Mouse (Mus musculus): ENCODE results near the gene Tmem50a. TPM values are rescaled to one million over a fixed set of nuclear protein-coding genes. Genes with fewer than 3 reads are reported as not detected.
"Not testable (repeated sequence)": the region's sequence is repeated elsewhere in the genome, so short reads cannot be mapped to it uniquely, and the experiment has no call there.

The Tmem50a gene
- polyA plus RNA-seq, 1 experiment from 2014 or later: 253 TPM

DNA sequence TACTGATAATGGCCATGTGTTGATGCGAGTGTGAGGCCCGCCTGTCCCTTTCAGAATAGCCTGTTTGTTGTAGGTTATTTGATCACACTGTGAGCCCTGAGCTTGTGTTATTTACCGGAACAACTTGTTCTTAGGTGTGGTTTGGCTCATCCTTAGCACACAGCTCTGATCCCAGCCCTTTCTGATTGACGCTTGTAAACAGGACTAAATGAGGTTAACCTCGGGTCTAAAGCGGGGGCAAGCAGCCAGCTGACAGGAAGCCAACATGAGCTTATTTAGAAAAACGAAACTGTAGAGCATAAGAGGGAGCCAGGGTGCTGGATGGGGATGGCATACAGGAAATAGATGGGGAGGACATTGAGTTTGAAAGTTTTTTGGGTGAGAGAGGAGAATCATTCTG lies 3.6 kb upstream of the Tmem50a start:
- Histone ChIP-seq H3K36me3 (ENCODE audit: control insufficient read depth, insufficient read depth, low read length) (no peaks in the 10 kb centered on the region), H3K9me3 (replicated peaks; ENCODE audit: control insufficient read depth, low read length, poor library complexity, severe bottlenecking) (no peaks in the 10 kb centered on the region), H3K27me3 (ENCODE audit: control insufficient read depth, insufficient read depth, low read depth, low read length) (no peaks in the 10 kb centered on the region), H3K4me3 (ENCODE audit: low read depth, low read length) (no peak overlapping the region), H3K4me2 (ENCODE audit: low read length) (no peak overlapping the region), H3K27ac (ENCODE audit: low read length) (no peak overlapping the region), H3K9ac (ENCODE audit: low read depth, low read length) (no peak overlapping the region), H3K4me1 (ENCODE audit: control insufficient read depth, insufficient read depth, low read length) (peaks cover 8% of the 10 kb centered on the region)
- WGBS: 78% methylated on average over 7 of the region's 7 CpGs
- ATAC-seq: no peak

GRCm38 (mm10) chr4:134917194-134917593 lies 2.4 kb upstream of the Tmem50a start:
- H3K27ac ChIP-seq (ENCODE audit: low read length): no peak overlapping the region
- no peak overlapping the region for H3K4me3 ChIP-seq (ENCODE audit: low read depth, low read length)
- WGBS: 71% methylated on average over 3 of the region's 3 CpGs
- H3K9me3 ChIP-seq (replicated peaks; ENCODE audit: control insufficient read depth, low read length, poor library complexity, severe bottlenecking): no peaks in the 10 kb centered on the region
- H3K36me3 ChIP-seq (ENCODE audit: control insufficient read depth, insufficient read depth, low read length): no peaks in the 10 kb centered on the region
- ATAC-seq: no peak
- no peak overlapping the region for H3K9ac ChIP-seq (ENCODE audit: low read depth, low read length)
- H3K4me2 ChIP-seq (ENCODE audit: low read length): no peak overlapping the region
- H3K27me3 ChIP-seq (ENCODE audit: control insufficient read depth, insufficient read depth, low read depth, low read length): no peaks in the 10 kb centered on the region
- H3K4me1 ChIP-seq (ENCODE audit: control insufficient read depth, insufficient read depth, low read length): peaks cover 9% of the 10 kb centered on the region

DNA sequence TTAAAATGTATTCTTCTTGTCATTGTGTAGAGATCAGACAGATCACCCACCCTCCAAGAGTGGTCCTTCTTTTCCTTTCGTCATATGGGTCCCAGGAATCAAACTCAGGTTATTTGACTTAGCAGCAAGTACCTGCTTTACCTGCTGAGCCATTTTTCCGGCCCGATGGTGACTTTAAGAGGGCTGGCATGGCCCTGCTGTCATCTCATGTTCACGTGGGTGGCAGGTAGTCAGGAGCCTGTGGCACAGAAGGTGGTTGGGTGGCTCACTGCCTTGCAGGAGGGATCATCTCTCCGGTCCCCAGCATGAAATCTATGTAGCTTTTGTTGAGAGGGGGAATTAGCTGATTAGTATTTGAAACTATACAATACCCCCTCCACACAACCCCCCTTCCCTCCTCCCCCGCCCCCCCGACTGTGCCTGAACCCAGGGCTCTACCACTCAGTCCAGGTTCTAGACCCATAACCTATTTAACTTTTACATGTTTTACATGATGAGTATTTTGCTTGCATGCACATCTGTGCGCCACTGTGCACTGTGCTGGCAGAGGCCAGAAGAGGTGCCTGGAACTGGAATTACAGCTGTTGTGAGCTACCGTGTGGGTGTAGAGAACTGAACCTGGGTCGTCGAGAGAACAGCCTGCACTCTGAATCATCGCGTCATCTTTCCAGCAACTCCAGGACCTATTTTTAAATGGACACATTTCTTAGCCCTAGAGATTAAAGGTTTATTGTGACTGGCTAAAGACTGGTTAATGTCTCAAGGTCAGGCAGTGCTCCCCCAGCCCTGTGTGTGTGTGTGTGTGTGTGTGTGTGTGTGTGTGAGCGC lies 613 bp upstream of the Tmem50a start:
- H3K9ac ChIP-seq (ENCODE audit: low read depth, low read length): peak overlapping the region; percentile 92
- peak overlapping the region; percentile 89 for H3K27ac ChIP-seq (ENCODE audit: low read length)
- no peaks in the 10 kb centered on the region for H3K27me3 ChIP-seq (ENCODE audit: control insufficient read depth, insufficient read depth, low read depth, low read length)
- WGBS: 59% methylated on average over 14 of the region's 14 CpGs
- H3K4me2 ChIP-seq (ENCODE audit: low read length): peak overlapping the region; percentile 53
- H3K9me3 ChIP-seq (replicated peaks; ENCODE audit: control insufficient read depth, low read length, poor library complexity, severe bottlenecking): no peaks in the 10 kb centered on the region
- H3K4me1 ChIP-seq (ENCODE audit: control insufficient read depth, insufficient read depth, low read length): peaks cover 9% of the 10 kb centered on the region
- peak; percentile 54 for ATAC-seq
- H3K4me3 ChIP-seq (ENCODE audit: low read depth, low read length): peak overlapping the region; percentile 79
- H3K36me3 ChIP-seq (ENCODE audit: control insufficient read depth, insufficient read depth, low read length): no peaks in the 10 kb centered on the region

DNA sequence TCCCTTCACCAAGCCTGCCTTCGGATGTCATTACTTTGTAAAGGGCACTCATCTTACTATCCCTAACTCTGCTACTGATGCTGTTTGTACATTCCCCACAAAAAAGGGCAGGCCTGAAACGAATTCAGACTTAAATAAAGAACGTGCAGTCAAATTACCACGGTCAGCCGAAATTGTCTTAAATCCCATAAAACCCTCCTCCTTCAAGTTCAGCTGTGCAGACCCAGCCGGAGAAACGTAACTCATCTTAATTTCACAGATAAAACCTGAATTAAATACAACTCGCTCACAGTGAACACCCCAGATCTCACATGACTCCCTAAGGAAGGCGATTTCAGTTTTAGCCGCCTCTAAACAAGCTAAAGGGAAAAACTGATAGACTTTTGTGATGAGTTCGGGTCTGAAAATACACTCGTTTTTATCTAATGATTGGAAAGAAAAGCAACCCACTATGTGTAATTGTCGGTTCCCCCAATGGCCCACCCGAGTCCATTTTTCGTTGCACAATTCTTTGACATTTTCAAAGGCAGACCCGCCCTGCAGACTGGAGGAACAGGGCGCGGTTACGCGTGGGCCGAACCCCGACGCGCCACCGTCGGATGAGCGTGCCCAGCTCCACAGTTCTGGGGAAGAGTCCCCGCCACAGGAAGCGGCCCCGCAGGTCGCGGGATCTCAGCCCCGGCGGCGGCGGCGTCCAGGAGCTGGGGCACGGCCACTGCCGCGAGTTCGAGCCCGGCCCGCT lies 531 bp downstream of the Tmem50a start:
- Histone ChIP-seq H3K9me3 (replicated peaks; ENCODE audit: control insufficient read depth, low read length, poor library complexity, severe bottlenecking) (no peaks in the 10 kb centered on the region), H3K27ac (ENCODE audit: low read length) (peak overlapping the region; percentile 89), H3K27me3 (ENCODE audit: control insufficient read depth, insufficient read depth, low read depth, low read length) (no peaks in the 10 kb centered on the region), H3K4me2 (ENCODE audit: low read length) (peak overlapping the region; percentile 53), H3K36me3 (ENCODE audit: control insufficient read depth, insufficient read depth, low read length) (peaks cover 2% of the 10 kb centered on the region; the same call in 1 of the 2 replicates), H3K4me1 (ENCODE audit: control insufficient read depth, insufficient read depth, low read length) (peaks cover 9% of the 10 kb centered on the region), H3K9ac (ENCODE audit: low read depth, low read length) (peak overlapping the region; percentile 92), H3K4me3 (ENCODE audit: low read depth, low read length) (peak overlapping the region; percentile 79)
- peak; percentile 77 for ATAC-seq
- under 1% methylated on average over 43 of the region's 43 CpGs for WGBS

DNA sequence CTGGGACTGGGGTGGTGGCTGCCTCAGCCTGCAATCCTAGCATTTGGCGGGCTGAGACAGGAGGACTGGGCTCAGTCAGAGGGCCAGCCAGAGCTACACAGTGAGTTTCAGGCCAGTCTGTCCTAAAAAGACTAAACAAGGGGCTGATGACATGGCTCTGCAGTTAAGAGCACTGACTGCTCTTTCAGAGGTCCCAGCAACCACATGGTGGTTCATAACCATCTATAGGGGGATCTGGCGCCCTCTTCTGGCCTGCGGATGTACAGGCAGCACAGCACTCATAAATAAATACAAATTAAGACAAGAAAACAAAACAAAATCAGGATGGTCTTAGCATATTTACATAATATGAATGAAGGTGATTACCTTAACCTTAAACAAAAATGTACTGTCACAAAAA lies 1.4 kb downstream of the Tmem50a start:
- 31% methylated on average over 3 of the region's 3 CpGs for WGBS
- H3K4me3 ChIP-seq (ENCODE audit: low read depth, low read length): peak overlapping the region; percentile 79; the same call in 1 of the 2 replicates
- peaks cover 9% of the 10 kb centered on the region for H3K4me1 ChIP-seq (ENCODE audit: control insufficient read depth, insufficient read depth, low read length)
- no peaks in the 10 kb centered on the region for H3K9me3 ChIP-seq (replicated peaks; ENCODE audit: control insufficient read depth, low read length, poor library complexity, severe bottlenecking)
- peaks cover 10% of the 10 kb centered on the region for H3K36me3 ChIP-seq (ENCODE audit: control insufficient read depth, insufficient read depth, low read length)
- no peak for ATAC-seq
- no peak overlapping the region for H3K27ac ChIP-seq (ENCODE audit: low read length)
- H3K27me3 ChIP-seq (ENCODE audit: control insufficient read depth, insufficient read depth, low read depth, low read length): no peaks in the 10 kb centered on the region
- H3K9ac ChIP-seq (ENCODE audit: low read depth, low read length): no peak overlapping the region
- peak overlapping the region; percentile 53 for H3K4me2 ChIP-seq (ENCODE audit: low read length)

GRCm38 (mm10) chr4:134911406-134911805 lies 3.4 kb downstream of the Tmem50a start:
- H3K27me3 ChIP-seq (ENCODE audit: control insufficient read depth, insufficient read depth, low read depth, low read length); H3K9ac ChIP-seq (ENCODE audit: low read depth, low read length); H3K4me2 ChIP-seq (ENCODE audit: low read length); H3K4me1 ChIP-seq (ENCODE audit: control insufficient read depth, insufficient read depth, low read length); H3K9me3 ChIP-seq (replicated peaks; ENCODE audit: control insufficient read depth, low read length, poor library complexity, severe bottlenecking); ATAC-seq; H3K27ac ChIP-seq (ENCODE audit: low read length); H3K4me3 ChIP-seq (ENCODE audit: low read depth, low read length): not testable (repeated sequence)
- H3K36me3 ChIP-seq (ENCODE audit: control insufficient read depth, insufficient read depth, low read length): peaks cover 14% of the 10 kb centered on the region
- WGBS: 95% methylated on average over 6 of the region's 8 CpGs

DNA sequence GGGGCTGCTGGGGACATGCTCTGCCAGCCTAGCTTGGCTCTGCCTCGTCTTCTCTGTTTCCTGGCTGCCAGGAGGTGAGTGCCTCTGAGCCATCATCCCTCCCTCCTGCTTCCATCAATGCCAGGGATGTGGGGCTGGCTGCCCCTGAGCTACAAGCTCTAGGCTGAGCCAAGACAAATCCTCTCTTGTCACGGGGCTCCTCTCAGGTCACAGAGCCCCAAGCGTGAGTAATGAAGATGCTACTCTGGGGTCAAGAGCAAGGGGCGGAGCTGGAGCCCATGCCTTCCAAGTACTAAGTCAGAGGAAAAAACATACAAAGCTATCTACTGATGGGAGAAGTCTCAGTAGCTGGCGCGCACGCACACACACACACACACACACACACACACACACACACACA lies 11.8 kb downstream of the Tmem50a start:
- Histone ChIP-seq H3K9ac (ENCODE audit: low read depth, low read length) (no peak overlapping the region), H3K4me1 (ENCODE audit: control insufficient read depth, insufficient read depth, low read length) (no peaks in the 10 kb centered on the region), H3K4me3 (ENCODE audit: low read depth, low read length) (no peak overlapping the region), H3K9me3 (replicated peaks; ENCODE audit: control insufficient read depth, low read length, poor library complexity, severe bottlenecking) (no peaks in the 10 kb centered on the region), H3K27ac (ENCODE audit: low read length) (no peak overlapping the region), H3K36me3 (ENCODE audit: control insufficient read depth, insufficient read depth, low read length) (peaks cover 60% of the 10 kb centered on the region), H3K27me3 (ENCODE audit: control insufficient read depth, insufficient read depth, low read depth, low read length) (no peaks in the 10 kb centered on the region), H3K4me2 (ENCODE audit: low read length) (no peak overlapping the region)
- no peak for ATAC-seq
- 81% methylated on average over 7 of the region's 7 CpGs for WGBS

- WGBS: 95% methylated on average over 8 of the region's 8 CpGs
- Histone ChIP-seq H3K9me3 (replicated peaks; ENCODE audit: control insufficient read depth, low read length, poor library complexity, severe bottlenecking) (no peaks in the 10 kb centered on the region), H3K9ac (ENCODE audit: low read depth, low read length) (no peak overlapping the region), H3K27me3 (ENCODE audit: control insufficient read depth, insufficient read depth, low read depth, low read length) (no peaks in the 10 kb centered on the region), H3K4me2 (ENCODE audit: low read length) (no peak overlapping the region), H3K4me3 (ENCODE audit: low read depth, low read length) (no peak overlapping the region), H3K36me3 (ENCODE audit: control insufficient read depth, insufficient read depth, low read length) (peaks cover 62% of the 10 kb centered on the region), H3K27ac (ENCODE audit: low read length) (no peak overlapping the region), H3K4me1 (ENCODE audit: control insufficient read depth, insufficient read depth, low read length) (no peaks in the 10 kb centered on the region)
- ATAC-seq: no peak
Measured at GRCm38 (mm10) chr4:134901126-134901525, 13.7 kb downstream of the Tmem50a start.

DNA sequence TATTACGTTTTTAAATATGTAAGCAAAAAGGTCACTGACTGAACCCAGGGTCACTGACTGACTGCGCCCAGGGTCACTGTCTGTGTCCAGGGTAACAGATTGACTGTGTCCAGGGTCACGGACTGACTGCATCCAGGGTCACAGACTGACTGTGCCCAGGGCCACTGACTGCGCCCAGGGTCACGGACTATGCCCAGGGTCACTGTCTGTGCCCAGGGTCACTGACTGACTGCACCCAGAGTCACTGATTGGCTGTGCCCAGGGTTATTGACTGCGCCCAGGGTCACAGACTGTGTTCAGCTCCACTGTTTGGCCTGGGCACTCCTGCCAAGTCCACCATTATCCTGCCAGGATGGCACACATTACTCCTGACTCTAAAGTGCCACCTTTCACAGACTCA lies 17.6 kb downstream of the Tmem50a start:
- Histone ChIP-seq H3K27me3 (ENCODE audit: control insufficient read depth, insufficient read depth, low read depth, low read length) (no peaks in the 10 kb centered on the region), H3K4me2 (ENCODE audit: low read length) (no peak overlapping the region), H3K27ac (ENCODE audit: low read length) (no peak overlapping the region), H3K9me3 (replicated peaks; ENCODE audit: control insufficient read depth, low read length, poor library complexity, severe bottlenecking) (no peaks in the 10 kb centered on the region), H3K9ac (ENCODE audit: low read depth, low read length) (no peak overlapping the region), H3K4me1 (ENCODE audit: control insufficient read depth, insufficient read depth, low read length) (no peaks in the 10 kb centered on the region), H3K4me3 (ENCODE audit: low read depth, low read length) (no peak overlapping the region), H3K36me3 (ENCODE audit: control insufficient read depth, insufficient read depth, low read length) (peaks cover 37% of the 10 kb centered on the region)
- 93% methylated on average over 6 of the region's 6 CpGs for WGBS
- no peak for ATAC-seq

All from midbrain, embryonic 16.5 days (tissue).